Mouse (Mus musculus) ES-E14 (cell line): ENCODE measurements around the gene Efna4.

ENCODE experiments used
- CHD2 ChIP-seq: IDR thresholded peaks from 2 replicates; pipeline ENCODE4 v1.6.1; 2014; ENCODE audit warnings: mild to moderate bottlenecking, low read depth, low read length, inconsistent platforms
- HCFC1 ChIP-seq: IDR thresholded peaks from 2 replicates; pipeline ENCODE4 v1.6.1; 2012; ENCODE audit warnings: low read length, inconsistent platforms, borderline replicate concordance; ENCODE audit not compliant: insufficient read depth
- ZC3H11A ChIP-seq: IDR thresholded peaks from 2 replicates; pipeline ENCODE4 v1.6.1; 2012; ENCODE audit warnings: low read depth, mild to moderate bottlenecking, inconsistent platforms, low read length, borderline replicate concordance
- ZNF384 ChIP-seq: IDR thresholded peaks from 2 replicates; pipeline ENCODE4 v1.6.1; 2012; ENCODE audit warnings: low read depth, low read length, inconsistent platforms

DNA sequence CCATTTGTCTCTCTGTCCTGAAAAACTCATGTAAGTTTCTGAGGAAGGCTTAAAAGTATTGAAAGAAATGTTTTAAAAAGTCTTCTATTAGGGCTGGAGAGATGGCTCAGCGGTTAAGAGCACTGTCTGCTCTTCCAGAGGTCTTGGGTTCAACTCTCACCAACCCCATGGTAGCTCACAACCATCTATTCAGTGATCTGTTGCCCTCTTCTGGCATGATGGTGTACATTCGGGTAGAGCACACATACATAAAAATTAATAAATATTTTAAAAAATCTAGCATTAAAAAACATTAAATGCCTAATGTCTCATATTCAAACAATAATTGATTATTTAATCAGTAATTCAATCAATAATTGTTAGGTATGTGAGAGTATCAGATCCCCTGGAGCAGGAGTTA is 37.3 kb downstream of the Efna4 start:
- TF ChIP-seq ZNF384 (no peak), CHD2 (no peak), ZC3H11A (no peak), HCFC1 (no peak)
